Mouse (Mus musculus) adrenal gland (tissue): ENCODE measurements around the gene Spata31d1a.
"Not testable (repeated sequence)": the region's sequence is repeated elsewhere in the genome, so short reads cannot be mapped to it uniquely, and the experiment has no call there.

Source experiments
- intact Hi-C: fragments of 180-260 bp; cut with DNase I; formaldehyde crosslinking; loops from one replicate; pipeline ENCODE4 v1.15.1; 2025

Gene Spata31d1a

GRCm38 (mm10) chr13:59703514-59703913 is 6.6 kb downstream of the Spata31d1a start:
- intact Hi-C loops, result no loop called here

- intact Hi-C loops, result not testable (repeated sequence)
Observed at GRCm38 (mm10) chr13:59700137-59700536, 10.0 kb downstream of the Spata31d1a start.

GRCm38 (mm10) chr13:59699131-59699530 is 11.0 kb downstream of the Spata31d1a start:
- intact Hi-C loops, result no loop called here

- intact Hi-C loops, result no loop called here
Observed at GRCm38 (mm10) chr13:59695781-59696180, 14.3 kb downstream of the Spata31d1a start.

- intact Hi-C loops, result no loop called here
Observed at GRCm38 (mm10) chr13:59694008-59694407, 16.1 kb downstream of the Spata31d1a start, which contains the start of gene 4921517D22Rik. Gene 4921517D22Rik (minus strand): TSS chr13:59694108.

- intact Hi-C loops, result no loop called here
Observed at GRCm38 (mm10) chr13:59691478-59691877, 18.7 kb downstream of the Spata31d1a start.

GRCm38 (mm10) chr13:59690576-59690975 is 19.6 kb downstream of the Spata31d1a start:
- intact Hi-C loops, result no loop called here

GRCm38 (mm10) chr13:59689843-59690242 is 20.3 kb downstream of the Spata31d1a start:
- intact Hi-C loops, result no loop called here

- intact Hi-C loops, result no loop called here
Observed at GRCm38 (mm10) chr13:59689313-59689712, 20.8 kb downstream of the Spata31d1a start.

- intact Hi-C loops, result no loop called here
Observed at GRCm38 (mm10) chr13:59688338-59688770, 21.8 kb downstream of the Spata31d1a start.

GRCm38 (mm10) chr13:59685236-59685635 is 24.9 kb downstream of the Spata31d1a start:
- intact Hi-C loops, result no loop called here

- intact Hi-C loops, result no loop called here
Observed at GRCm38 (mm10) chr13:59682629-59683028, 27.5 kb downstream of the Spata31d1a start.

GRCm38 (mm10) chr13:59679908-59680307 is 30.2 kb downstream of the Spata31d1a start:
- intact Hi-C loops, result no loop called here

GRCm38 (mm10) chr13:59679306-59679705 is 30.8 kb downstream of the Spata31d1a start:
- intact Hi-C loops, result no loop called here

- intact Hi-C loops, result no loop called here
Observed at GRCm38 (mm10) chr13:59676316-59677229, 33.6 kb downstream of the Spata31d1a start.

GRCm38 (mm10) chr13:59675151-59676011 is 34.7 kb downstream of the Spata31d1a start, which contains the start of gene Golm1:
Gene Golm1 (minus strand): TSS chr13:59675811.
- intact Hi-C loops, result no loop called here

- intact Hi-C loops, result no loop called here
Observed at GRCm38 (mm10) chr13:59674761-59675150, 35.4 kb downstream of the Spata31d1a start.

GRCm38 (mm10) chr13:59674215-59674614 is 35.9 kb downstream of the Spata31d1a start:
- intact Hi-C loops, result no loop called here

GRCm38 (mm10) chr13:59673597-59673996 is 36.5 kb downstream of the Spata31d1a start:
- intact Hi-C loops, result no loop called here

GRCm38 (mm10) chr13:59672248-59672647 is 37.9 kb downstream of the Spata31d1a start:
- intact Hi-C loops, result no loop called here

- intact Hi-C loops, result no loop called here
Observed at GRCm38 (mm10) chr13:59671521-59671920, 38.6 kb downstream of the Spata31d1a start.

- intact Hi-C loops, result no loop called here
Observed at GRCm38 (mm10) chr13:59669946-59670345, 40.2 kb downstream of the Spata31d1a start.
